Comparison of ENCODE assay signal across 33 mouse cellular contexts in genomic region chr5:112339215-112339614, GRCm38 (mm10). TPM values are rescaled to one million over a fixed set of nuclear protein-coding genes. Genes with fewer than 3 reads are reported as not detected.
DNase-seq lines count a peak whose midpoint lies in the region; ATAC-seq and TF ChIP-seq lines count a peak whose summit lies in the region.
"Had no signal": no experiment of that assay in that cellular context is flagged by ENCODE, and none has a peak within 500 bp of the region (broad histone marks: within the 10 kb centered on the region; RNA-seq: fewer than 3 reads in every experiment).

No protein-coding gene starts in this region.

- no peak overlapping the region for H3K4me2 ChIP-seq in forebrain, embryonic 14.5 days (ENCODE audit: low read length)
- H3K4me2 ChIP-seq in forebrain, embryonic 12.5 days = no peak overlapping the region
- H3K4me2 ChIP-seq in kidney, postnatal 0 days (ENCODE audit: low read length) = no peak overlapping the region
- no peak overlapping the region for H3K4me2 ChIP-seq in midbrain, postnatal 0 days (ENCODE audit: low read depth, low read length, poor library complexity, severe bottlenecking)
- H3K4me2 ChIP-seq in midbrain, embryonic 11.5 days = no peak overlapping the region
- H3K4me2 ChIP-seq: heart, embryonic 12.5 days; limb, embryonic 13.5 days; liver, embryonic 13.5 days; lung, embryonic 14.5 days; neural tube, embryonic 15.5 days; stomach, embryonic 15.5 days had no signal

- H3K4me1 ChIP-seq in forebrain, embryonic 14.5 days (ENCODE audit: control insufficient read depth, insufficient read depth, low read length) = peaks cover 7% of the 10 kb centered on the region
- peaks cover 25% of the 10 kb centered on the region for H3K4me1 ChIP-seq in forebrain, embryonic 12.5 days
- H3K4me1 ChIP-seq in kidney, postnatal 0 days (replicated peaks; ENCODE audit: insufficient read depth, low read length) = peaks cover 8% of the 10 kb centered on the region; the same call in 1 of the 2 replicates
- H3K4me1 ChIP-seq in midbrain, postnatal 0 days (ENCODE audit: insufficient read depth, low read length) = peaks cover 4% of the 10 kb centered on the region; the same call in 1 of the 2 replicates
- H3K4me1 ChIP-seq in midbrain, embryonic 11.5 days (ENCODE audit: control insufficient read depth, insufficient read depth, low read length) = peaks cover 15% of the 10 kb centered on the region

- no peak overlapping the region for H3K9ac ChIP-seq in forebrain, embryonic 14.5 days (ENCODE audit: low read length)
- H3K9ac ChIP-seq in forebrain, embryonic 12.5 days = no peak overlapping the region
- no peak overlapping the region for H3K9ac ChIP-seq in kidney, postnatal 0 days (ENCODE audit: low read depth, low read length)
- H3K9ac ChIP-seq in midbrain, postnatal 0 days (replicated peaks; ENCODE audit: low read length, poor library complexity, severe bottlenecking) = no peak overlapping the region
- no peak overlapping the region for H3K9ac ChIP-seq in midbrain, embryonic 11.5 days (ENCODE audit: low read length)
- H3K9ac ChIP-seq: heart, embryonic 12.5 days; limb, embryonic 13.5 days; liver, embryonic 13.5 days; lung, embryonic 14.5 days; neural tube, embryonic 15.5 days; stomach, embryonic 15.5 days had no signal

- peaks cover 57% of the 10 kb centered on the region for H3K36me3 ChIP-seq in forebrain, embryonic 14.5 days (ENCODE audit: control insufficient read depth, insufficient read depth, low read length)
- H3K36me3 ChIP-seq in forebrain, embryonic 12.5 days (replicated peaks) = peaks cover 53% of the 10 kb centered on the region
- peaks cover 45% of the 10 kb centered on the region for H3K36me3 ChIP-seq in kidney, postnatal 0 days (ENCODE audit: insufficient read depth, low read length)
- H3K36me3 ChIP-seq in midbrain, postnatal 0 days (ENCODE audit: insufficient read depth, low read length) = peaks cover 51% of the 10 kb centered on the region
- H3K36me3 ChIP-seq in midbrain, embryonic 11.5 days (ENCODE audit: control insufficient read depth, insufficient read depth, low read length) = peaks cover 29% of the 10 kb centered on the region

- peak; percentile 8 for DNase-seq in forebrain, embryonic 14.5 days (ENCODE audit: low spot score)
- no peak for DNase-seq in kidney, postnatal 0 days (ENCODE audit: low spot score)
- no peak for DNase-seq in kidney, postnatal 14 days
- DNase-seq in midbrain, postnatal 0 days (ENCODE audit: low spot score) = peak; percentile 23
- DNase-seq in midbrain, embryonic 11.5 days (ENCODE audit: low spot score, missing footprints) = no peak
- no peak for DNase-seq in adrenal gland, adult 18-20 months (ENCODE audit: low spot score in 2 of 2)
- DNase-seq: adrenal gland, postnatal 36 days; B cell, adult 2 months; cerebellum, adult 18-20 months; cerebellum, postnatal 25 days; gastrocnemius, adult 2 months; heart, postnatal 14 days; kidney, adult 2 months; kidney, postnatal 10 days; liver, embryonic 13.5 days; lung, embryonic 14.5 days; lung, postnatal 4 days; right cerebral cortex, adult 18-20 months; right cerebral cortex, postnatal 4 days; thymus, adult 2 months; thymus, postnatal 4 days had no signal

- 75% methylated on average over 7 of the region's 7 CpGs for WGBS in forebrain, embryonic 14.5 days
- 78% methylated on average over 7 of the region's 7 CpGs for WGBS in forebrain, embryonic 12.5 days
- 61% methylated on average over 7 of the region's 7 CpGs for WGBS in kidney, postnatal 0 days
- 54% methylated on average over 7 of the region's 7 CpGs for WGBS in midbrain, postnatal 0 days
- 76% methylated on average over 7 of the region's 7 CpGs for WGBS in midbrain, embryonic 11.5 days

- H3K9me3 ChIP-seq in forebrain, embryonic 14.5 days (replicated peaks; ENCODE audit: control insufficient read depth, low read length) = no peaks in the 10 kb centered on the region
- H3K9me3 ChIP-seq in forebrain, embryonic 12.5 days = no peaks in the 10 kb centered on the region
- H3K9me3 ChIP-seq in kidney, postnatal 0 days (replicated peaks; ENCODE audit: low read length) = no peaks in the 10 kb centered on the region
- H3K9me3 ChIP-seq in midbrain, postnatal 0 days (ENCODE audit: low read length) = no peaks in the 10 kb centered on the region
- H3K9me3 ChIP-seq in midbrain, embryonic 11.5 days (ENCODE audit: control insufficient read depth, low read length) = no peaks in the 10 kb centered on the region
- H3K9me3 ChIP-seq: heart, embryonic 12.5 days; limb, embryonic 13.5 days; liver, embryonic 13.5 days; neural tube, embryonic 15.5 days; stomach, embryonic 15.5 days had no signal

- no peaks in the 10 kb centered on the region for H3K27me3 ChIP-seq in forebrain, embryonic 14.5 days (replicated peaks; ENCODE audit: control insufficient read depth, insufficient read depth, low read length)
- no peaks in the 10 kb centered on the region for H3K27me3 ChIP-seq in forebrain, embryonic 12.5 days
- H3K27me3 ChIP-seq in kidney, postnatal 0 days (ENCODE audit: insufficient read depth, low read length) = no peaks in the 10 kb centered on the region
- no peaks in the 10 kb centered on the region for H3K27me3 ChIP-seq in midbrain, postnatal 0 days (ENCODE audit: insufficient read depth, low read length)
- no peaks in the 10 kb centered on the region for H3K27me3 ChIP-seq in midbrain, embryonic 11.5 days (ENCODE audit: control insufficient read depth, insufficient read depth, low read length)
- H3K27me3 ChIP-seq: heart, embryonic 12.5 days; limb, embryonic 13.5 days; liver, embryonic 13.5 days; neural tube, embryonic 15.5 days; stomach, embryonic 15.5 days had no signal

- H3K4me3 ChIP-seq in forebrain, embryonic 14.5 days (ENCODE audit: low read depth, low read length) = no peak overlapping the region
- H3K4me3 ChIP-seq in forebrain, embryonic 12.5 days (replicated peaks) = no peak overlapping the region
- no peak overlapping the region for H3K4me3 ChIP-seq in kidney, postnatal 0 days (replicated peaks; ENCODE audit: low read depth, low read length)
- H3K4me3 ChIP-seq in midbrain, postnatal 0 days (ENCODE audit: low read depth, low read length) = no peak overlapping the region
- H3K4me3 ChIP-seq in midbrain, embryonic 11.5 days (ENCODE audit: low read depth, low read length) = no peak overlapping the region
- H3K4me3 ChIP-seq: gastrocnemius, adult 2 months; heart, embryonic 12.5 days; limb, embryonic 13.5 days; liver, embryonic 13.5 days; neural tube, embryonic 15.5 days; stomach, embryonic 15.5 days had no signal

- H3K27ac ChIP-seq in forebrain, embryonic 14.5 days (ENCODE audit: low read depth, low read length) = no peak overlapping the region
- no peak overlapping the region for H3K27ac ChIP-seq in forebrain, embryonic 12.5 days
- no peak overlapping the region for H3K27ac ChIP-seq in kidney, postnatal 0 days
- no peak overlapping the region for H3K27ac ChIP-seq in midbrain, postnatal 0 days (ENCODE audit: low read depth, low read length)
- no peak overlapping the region for H3K27ac ChIP-seq in midbrain, embryonic 11.5 days (ENCODE audit: low read depth, low read length)
- H3K27ac ChIP-seq: gastrocnemius, adult 2 months; limb, embryonic 13.5 days; liver, embryonic 13.5 days; neural tube, embryonic 15.5 days; stomach, embryonic 15.5 days had no signal

- no peak for ATAC-seq in forebrain, embryonic 14.5 days
- ATAC-seq in forebrain, embryonic 12.5 days (ENCODE audit: low FRiP score) = no peak
- no peak for ATAC-seq in kidney, postnatal 0 days (replicated peaks; ENCODE audit: low FRiP score, low read depth)
- no peak for ATAC-seq in midbrain, postnatal 0 days (ENCODE audit: low FRiP score)
- ATAC-seq in midbrain, embryonic 11.5 days (ENCODE audit: low FRiP score) = no peak
- ATAC-seq in CD4-positive, CD25-positive, alpha-beta regulatory T cell, adult 4 months = no peak

- peak; percentile 20; the same call in 1 of the 2 replicates for TF ChIP-seq CTCF in kidney, postnatal 0 days (IDR thresholded peaks at IDR 0.05; ENCODE audit: low read depth)
- TF ChIP-seq CTCF in midbrain, postnatal 0 days (IDR thresholded peaks at IDR 0.05) = peak; percentile 48

RNA-seq across cellular contexts. Expression of gene Srrd, which starts 3.6 kb away (rescaled TPM):
- polyA plus RNA-seq in forebrain, embryonic 14.5 days (2014; fragmentation: Nextera tagmentation; extraction: Ambion mirVana) = 49.1 and 58.8 TPM in 2 replicates
- 47.3 and 50.0 TPM in 2 replicates for polyA plus RNA-seq in forebrain, embryonic 12.5 days (2016; fragmentation: Nextera tagmentation; extraction: Ambion mirVana)
- 26.3 and 30.0 TPM in 2 replicates for polyA plus RNA-seq in kidney, postnatal 0 days (2015; fragmentation: Nextera tagmentation; extraction: Ambion mirVana)
- total RNA-seq in midbrain, postnatal 0 days (2014; rRNA removed) = 60.5 and 69.6 TPM in 2 replicates
- polyA plus RNA-seq in midbrain, postnatal 0 days (2015; fragmentation: Nextera tagmentation; extraction: Ambion mirVana) = 49.0 and 59.3 TPM in 2 replicates
- 46.0 and 46.8 TPM in 2 replicates for polyA plus RNA-seq in midbrain, embryonic 11.5 days (2014; fragmentation: Nextera tagmentation; extraction: Ambion mirVana)
- 10 to 100 TPM; 60.5 to 65.1 TPM for total RNA-seq in adrenal gland, adult 18-20 months (2021)
- polyA plus RNA-seq in CD4-positive, CD25-positive, alpha-beta regulatory T cell, adult 4 months (2017; shearing (Covaris generic)) = 1 to 10 TPM; 1.2 to 4.6 TPM

RNA-seq across cellular contexts. Expression of gene Hps4, which starts 3.7 kb away (rescaled TPM):
- polyA plus RNA-seq in forebrain, embryonic 14.5 days (2014; fragmentation: Nextera tagmentation; extraction: Ambion mirVana) = 26.2 and 27.0 TPM in 2 replicates
- polyA plus RNA-seq in forebrain, embryonic 12.5 days (2016; fragmentation: Nextera tagmentation; extraction: Ambion mirVana) = 36.1 and 37.3 TPM in 2 replicates
- 25.3 and 28.0 TPM in 2 replicates for polyA plus RNA-seq in kidney, postnatal 0 days (2015; fragmentation: Nextera tagmentation; extraction: Ambion mirVana)
- 34.9 and 41.1 TPM in 2 replicates for total RNA-seq in midbrain, postnatal 0 days (2014; rRNA removed)
- 36.1 and 36.4 TPM in 2 replicates for polyA plus RNA-seq in midbrain, postnatal 0 days (2015; fragmentation: Nextera tagmentation; extraction: Ambion mirVana)
- 28.5 and 31.9 TPM in 2 replicates for polyA plus RNA-seq in midbrain, embryonic 11.5 days (2014; fragmentation: Nextera tagmentation; extraction: Ambion mirVana)
- 10 to 100 TPM; 54.1 to 60.5 TPM for total RNA-seq in adrenal gland, adult 18-20 months (2021)
- 10 to 100 TPM; 14.5 to 16.7 TPM for polyA plus RNA-seq in CD4-positive, CD25-positive, alpha-beta regulatory T cell, adult 4 months (2017; shearing (Covaris generic))

RNA-seq across cellular contexts. Expression of gene Tfip11, which starts 13.1 kb away (rescaled TPM):
- polyA plus RNA-seq in forebrain, embryonic 14.5 days (2014; fragmentation: Nextera tagmentation; extraction: Ambion mirVana) = 19.0 and 25.2 TPM in 2 replicates
- polyA plus RNA-seq in forebrain, embryonic 12.5 days (2016; fragmentation: Nextera tagmentation; extraction: Ambion mirVana) = 38.1 and 39.5 TPM in 2 replicates
- polyA plus RNA-seq in kidney, postnatal 0 days (2015; fragmentation: Nextera tagmentation; extraction: Ambion mirVana) = 19.8 and 23.5 TPM in 2 replicates
- total RNA-seq in midbrain, postnatal 0 days (2014; rRNA removed) = 19.8 and 20.8 TPM in 2 replicates
- 27.4 and 29.0 TPM in 2 replicates for polyA plus RNA-seq in midbrain, postnatal 0 days (2015; fragmentation: Nextera tagmentation; extraction: Ambion mirVana)
- 22.1 and 25.8 TPM in 2 replicates for polyA plus RNA-seq in midbrain, embryonic 11.5 days (2014; fragmentation: Nextera tagmentation; extraction: Ambion mirVana)
- 10 to 100 TPM; 38.6 to 41.8 TPM for total RNA-seq in adrenal gland, adult 18-20 months (2021)
- 10 to 100 TPM; 17.0 to 37.0 TPM for polyA plus RNA-seq in CD4-positive, CD25-positive, alpha-beta regulatory T cell, adult 4 months (2017; shearing (Covaris generic))

RNA-seq across cellular contexts. Expression of gene Gm6583, which starts 16.6 kb away (rescaled TPM):
- 0.08 and 0.10 TPM in 2 replicates for polyA plus RNA-seq in forebrain, embryonic 14.5 days (2014; fragmentation: Nextera tagmentation; extraction: Ambion mirVana)
- 0.22 and 0.31 TPM in 2 replicates for polyA plus RNA-seq in forebrain, embryonic 12.5 days (2016; fragmentation: Nextera tagmentation; extraction: Ambion mirVana)
- polyA plus RNA-seq in kidney, postnatal 0 days (2015; fragmentation: Nextera tagmentation; extraction: Ambion mirVana) = 0.08 and 0.10 TPM in 2 replicates
- total RNA-seq in midbrain, postnatal 0 days (2014; rRNA removed) = not detected in 2 replicates
- 0.12 TPM in 1 of 2 replicates, not detected in the other for polyA plus RNA-seq in midbrain, postnatal 0 days (2015; fragmentation: Nextera tagmentation; extraction: Ambion mirVana)
- not detected in 2 replicates for polyA plus RNA-seq in midbrain, embryonic 11.5 days (2014; fragmentation: Nextera tagmentation; extraction: Ambion mirVana)
- total RNA-seq in adrenal gland, adult 18-20 months (2021) = not detected
- polyA plus RNA-seq in CD4-positive, CD25-positive, alpha-beta regulatory T cell, adult 4 months (2017; shearing (Covaris generic)) = under 1 TPM in 1 of 2 experiments, not detected in 1; 0.28 TPM
- total RNA-seq: adrenal gland, postnatal 36 days; gastrocnemius, adult 2 months; layer of hippocampus, adult 18-20 months; layer of hippocampus, postnatal 25 days; left cerebral cortex, postnatal 25 days; megakaryocyte-erythroid progenitor cell, adult 5-6 weeks had no signal
- polyA plus RNA-seq: frontal cortex, adult 2 months; gonadal fat pad, adult 2 months; kidney, adult 2 months; thymus, adult 2 months had no signal

RNA-seq across cellular contexts. Expression of gene Asphd2, which starts 55.5 kb away (rescaled TPM):
- 31.6 and 37.9 TPM in 2 replicates for polyA plus RNA-seq in forebrain, embryonic 14.5 days (2014; fragmentation: Nextera tagmentation; extraction: Ambion mirVana)
- polyA plus RNA-seq in forebrain, embryonic 12.5 days (2016; fragmentation: Nextera tagmentation; extraction: Ambion mirVana) = 38.6 and 57.3 TPM in 2 replicates
- 5.4 and 5.9 TPM in 2 replicates for polyA plus RNA-seq in kidney, postnatal 0 days (2015; fragmentation: Nextera tagmentation; extraction: Ambion mirVana)
- total RNA-seq in midbrain, postnatal 0 days (2014; rRNA removed) = 167 and 192 TPM in 2 replicates
- polyA plus RNA-seq in midbrain, postnatal 0 days (2015; fragmentation: Nextera tagmentation; extraction: Ambion mirVana) = 153 and 162 TPM in 2 replicates
- polyA plus RNA-seq in midbrain, embryonic 11.5 days (2014; fragmentation: Nextera tagmentation; extraction: Ambion mirVana) = 35.4 and 48.3 TPM in 2 replicates
- 1 to 10 TPM; 3.4 to 4.3 TPM for total RNA-seq in adrenal gland, adult 18-20 months (2021)
- not detected for polyA plus RNA-seq in CD4-positive, CD25-positive, alpha-beta regulatory T cell, adult 4 months (2017; shearing (Covaris generic))
- total RNA-seq: megakaryocyte-erythroid progenitor cell, adult 5-6 weeks had no signal

Comparison
In these comparisons a context has a peak if more than half of its experiments do, and no peak if none do; other contexts are left out.
1. DNase-seq: peak in forebrain, embryonic 14.5 days (single experiment) and midbrain, postnatal 0 days (single experiment); none in kidney, postnatal 0 days (single experiment), kidney, postnatal 14 days (single experiment), midbrain, embryonic 11.5 days (single experiment) and adrenal gland, adult 18-20 months (0 of 2).